Mouse (Mus musculus) midbrain, embryonic 12.5 days (tissue): ENCODE data around the gene Vps33a. TPM values are rescaled to one million over a fixed set of nuclear protein-coding genes. Genes with fewer than 3 reads are reported as not detected.

Source experiments
- ATAC-seq: fragments of 200-750 bp; cut with Nextera tagmentation; 2 replicates; pipeline ENCODE4 v1.8.0; 2017; ENCODE audit warnings: low read depth, moderate TSS enrichment, moderate library complexity; ENCODE audit not compliant: low FRiP score
- H3K27ac ChIP-seq: fragments of 300-500 bp; sonication (generic); replicated peaks from 2 replicates; pipeline ENCODE4 v1.5.1; 2016; ENCODE audit warnings: mild to moderate bottlenecking
- H3K27me3 ChIP-seq: fragments of 300-500 bp; sonication (generic); 2 replicates; pipeline ENCODE4 v1.6.1; 2016; ENCODE audit warnings: mild to moderate bottlenecking
- H3K36me3 ChIP-seq: fragments of 300-500 bp; sonication (generic); 2 replicates; pipeline ENCODE4 v1.6.1; 2016
- H3K4me1 ChIP-seq: fragments of 300-500 bp; sonication (generic); 2 replicates; pipeline ENCODE4 v1.6.1; 2016
- H3K4me2 ChIP-seq: fragments of 300-500 bp; sonication (generic); replicated peaks from 2 replicates; pipeline ENCODE4 v1.6.1; 2016; ENCODE audit warnings: mild to moderate bottlenecking, moderate library complexity
- H3K4me3 ChIP-seq: fragments of 300-500 bp; sonication (generic); 2 replicates; pipeline ENCODE4 v1.5.1; 2016; ENCODE audit warnings: mild to moderate bottlenecking
- H3K9ac ChIP-seq: fragments of 300-500 bp; sonication (generic); replicated peaks from 2 replicates; pipeline ENCODE4 v1.6.1; 2016; ENCODE audit warnings: mild to moderate bottlenecking, moderate library complexity
- H3K9me3 ChIP-seq: fragments of 300-500 bp; sonication (generic); 2 replicates; pipeline ENCODE4 v1.6.1; 2016; ENCODE audit warnings: mild to moderate bottlenecking
- WGBS: fragments of 180-500 bp; shearing (Covaris S2); methylation state at CpG from one replicate; pipeline ENCODE4 v1.1.7; 2016; 5-methylcytosine and 5-hydroxymethylcytosine counted together
- microRNA-seq: library from miRNA; unstranded; fragments of <30 nt; microRNA quantifications from one replicate; pipeline ENCODE4, GENCODE M21; 2017
- polyA plus RNA-seq: library from polyadenylated mRNA; unstranded; fragments of >200 nt; fragmentation: Nextera tagmentation; extraction: Ambion mirVana; gene quantifications from 2 replicates; pipeline ENCODE4 v1.2.1, GENCODE M21; 2016

Gene Vps33a
- polyA plus RNA-seq, 1 experiment from 2014 or later, result 40.4 TPM

DNA sequence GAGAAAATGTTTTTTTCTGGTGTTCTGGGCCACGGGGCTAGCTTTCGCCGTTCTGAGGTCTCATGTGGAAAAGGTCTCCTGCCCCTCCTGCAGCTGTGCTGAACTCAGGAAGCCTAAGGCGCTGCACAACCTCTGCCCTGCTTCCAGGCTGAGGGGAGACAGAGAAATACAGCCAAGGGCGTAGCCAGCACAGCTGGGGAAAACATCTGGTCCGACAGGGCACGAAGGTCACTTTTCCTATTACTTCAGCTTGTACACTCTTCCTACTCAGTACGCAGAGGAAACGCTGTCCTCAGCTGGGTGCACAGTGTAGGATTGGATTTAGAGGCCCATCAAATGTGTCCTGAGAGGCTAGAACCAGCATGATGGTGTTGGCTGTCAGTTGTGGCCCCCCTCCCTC, 82.9 kb downstream of the Vps33a start:
- Histone ChIP-seq H3K4me2 (no peak overlapping the region), H3K27ac (no peak overlapping the region), H3K27me3 (peaks cover 13% of the 10 kb centered on the region), H3K36me3 (no peaks in the 10 kb centered on the region), H3K9me3 (no peaks in the 10 kb centered on the region), H3K4me3 (no peak overlapping the region), H3K4me1 (peaks cover 9% of the 10 kb centered on the region), H3K9ac (no peak overlapping the region)
- WGBS, result 66% methylated on average over 9 of the region's 9 CpGs
- no peak for ATAC-seq

- Histone ChIP-seq H3K27me3 (peaks cover 13% of the 10 kb centered on the region), H3K9me3 (no peaks in the 10 kb centered on the region), H3K4me3 (peak within 1 kb of the TSS; percentile 33), H3K4me2 (peak within 1 kb of the TSS; percentile 61), H3K27ac (no peak within 1 kb of the TSS), H3K9ac (peak within 1 kb of the TSS; percentile 28; the same call in 1 of the 2 replicates), H3K4me1 (peaks cover 9% of the 10 kb centered on the region), H3K36me3 (no peaks in the 10 kb centered on the region)
- WGBS, result 5% methylated on average over 25 of the region's 25 CpGs
- ATAC-seq, result peak; percentile 72; the same call in 1 of the 2 replicates
Measured at GRCm38 (mm10) chr5:123489112-123489785, 83.6 kb downstream of the Vps33a start, which contains the start of the genes Lrrc43 and Il31. Gene Lrrc43, plus strand, starts transcription at chr5:123489305. Gene Il31, minus strand, starts transcription at chr5:123489489.

- WGBS, result 87% methylated on average over 11 of the region's 11 CpGs
- H3K36me3 ChIP-seq, result no peaks in the 10 kb centered on the region
Measured at GRCm38 (mm10) chr5:123487659-123488395, 85.0 kb downstream of the Vps33a start.

More at GRCm38 (mm10) chr5:123487659-123488395, 85.0 kb downstream of the Vps33a start:
- Histone ChIP-seq H3K4me3 (no peak overlapping the region), H3K27ac (no peak overlapping the region), H3K4me1 (peaks cover 9% of the 10 kb centered on the region), H3K9ac (no peak overlapping the region), H3K27me3 (peaks cover 13% of the 10 kb centered on the region), H3K9me3 (no peaks in the 10 kb centered on the region), H3K4me2 (no peak overlapping the region)
- no peak for ATAC-seq

Small RNAs within 50 kb of the gene (microRNA-seq; reads per million reads assigned to microRNA genes)
- gene Mir7647, result 1.2 reads per million

Other genes with a start within 250 kb of the Vps33a start
- gene Bcl7a, start 229.2 kb downstream of the Vps33a start, polyA plus RNA-seq, result 56.7 and 59.8 TPM in 2 replicates
- 16.8 and 21.5 TPM in 2 replicates for gene Mlxip, start 178.2 kb downstream of the Vps33a start, polyA plus RNA-seq
- gene Lrrc43, start 83.7 kb downstream of the Vps33a start, polyA plus RNA-seq, result 0.11 TPM in 1 of 2 replicates, not detected in the other
- not detected in 2 replicates for gene Il31, start 83.5 kb downstream of the Vps33a start, polyA plus RNA-seq
- 1.5 and 1.7 TPM in 2 replicates for gene B3gnt4, start 62.6 kb downstream of the Vps33a start, polyA plus RNA-seq
- 135 and 145 TPM in 2 replicates for gene Diablo, start 48.9 kb downstream of the Vps33a start, polyA plus RNA-seq
- gene Gm49027, start 47.5 kb downstream of the Vps33a start, polyA plus RNA-seq, result 1.1 and 1.9 TPM in 2 replicates
- 65.7 and 69.8 TPM in 2 replicates for gene Clip1, start 111.6 kb upstream of the Vps33a start, polyA plus RNA-seq
- gene Zcchc8, start 148.1 kb upstream of the Vps33a start, polyA plus RNA-seq, result 92.4 and 97.3 TPM in 2 replicates
- 174 and 182 TPM in 2 replicates for gene Rsrc2, start 176.4 kb upstream of the Vps33a start, polyA plus RNA-seq
- 36.5 and 44.9 TPM in 2 replicates for gene Kntc1, start 176.7 kb upstream of the Vps33a start, polyA plus RNA-seq